Mouse (Mus musculus) limb, embryonic 10.5 days (tissue): Measurements from ENCODE around the gene Prkar1a. TPM values are rescaled to one million over a fixed set of nuclear protein-coding genes. Genes with fewer than 3 reads are reported as not detected.

Experiments used
- DNase-seq: peaks from one replicate; pipeline ENCODE4 v3.0.0-alpha.2; 2017; ENCODE audit warnings: low spot score
- H3K27ac ChIP-seq: fragments of 300-500 bp; sonication (generic); 2 replicates; pipeline ENCODE4 v1.5.1; 2016; ENCODE audit warnings: mild to moderate bottlenecking
- H3K27me3 ChIP-seq: fragments of 300-500 bp; sonication (generic); 2 replicates; pipeline ENCODE4 v1.6.1; 2016; ENCODE audit warnings: low read depth, mild to moderate bottlenecking; ENCODE audit not compliant: poor library complexity, severe bottlenecking
- H3K36me3 ChIP-seq: fragments of 300-500 bp; sonication (generic); 2 replicates; pipeline ENCODE4 v1.6.1; 2016; ENCODE audit warnings: mild to moderate bottlenecking, moderate library complexity
- H3K4me1 ChIP-seq: fragments of 300-500 bp; sonication (generic); 2 replicates; pipeline ENCODE4 v1.6.1; 2016
- H3K4me3 ChIP-seq: fragments of 300-500 bp; sonication (generic); 2 replicates; pipeline ENCODE4 v1.5.1; 2016; ENCODE audit warnings: mild to moderate bottlenecking, moderate library complexity
- H3K9me3 ChIP-seq: fragments of 300-500 bp; sonication (generic); replicated peaks from 2 replicates; pipeline ENCODE4 v1.6.1; 2016; ENCODE audit warnings: mild to moderate bottlenecking
- WGBS: fragments of 180-500 bp; shearing (Covaris S2); methylation state at CpG from one replicate; pipeline ENCODE4 v1.1.7; 2016; 5-methylcytosine and 5-hydroxymethylcytosine counted together
- polyA plus RNA-seq: library from polyadenylated mRNA; unstranded; fragments of >200 nt; fragmentation: Nextera tagmentation; extraction: Ambion mirVana; gene quantifications from 2 replicates; pipeline ENCODE4 v1.2.1, GENCODE M21; 2016

Prkar1a gene
- polyA plus RNA-seq, 1 experiment from 2014 or later, result 338 TPM

DNA sequence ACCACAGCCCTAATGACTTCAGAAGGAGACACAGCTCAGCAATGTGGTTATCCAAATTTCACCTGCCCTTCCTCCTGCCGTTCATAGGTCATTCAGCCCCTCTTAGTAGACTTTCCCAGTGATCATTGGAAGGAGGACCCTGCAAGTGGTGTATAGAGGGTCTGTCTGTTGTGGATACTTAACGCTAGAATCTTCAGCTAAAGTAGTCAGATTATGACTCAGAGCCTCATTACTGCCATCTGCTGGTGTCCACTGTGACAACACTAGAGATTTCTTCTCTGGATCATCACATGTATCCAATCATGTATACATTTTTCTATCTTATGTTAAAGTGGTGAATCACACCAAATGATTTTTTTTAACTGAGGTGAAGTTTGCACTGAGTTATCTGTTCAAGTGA is 28.0 kb upstream of the Prkar1a start:
- H3K9me3 ChIP-seq, result no peaks in the 10 kb centered on the region
- WGBS, result 16% methylated on average over 2 of the region's 2 CpGs
- peaks cover 36% of the 10 kb centered on the region for H3K4me1 ChIP-seq
- no peak overlapping the region for H3K4me3 ChIP-seq
- no peak overlapping the region for H3K27ac ChIP-seq
- no peaks in the 10 kb centered on the region for H3K27me3 ChIP-seq
- no peaks in the 10 kb centered on the region for H3K36me3 ChIP-seq
- peak; percentile 46 for DNase-seq

GRCm38 (mm10) chr11:109622518-109623037 is 26.6 kb upstream of the Prkar1a start:
- peak; percentile 51 for DNase-seq
- Histone ChIP-seq H3K4me1 (peaks cover 22% of the 10 kb centered on the region), H3K36me3 (no peaks in the 10 kb centered on the region), H3K9me3 (no peaks in the 10 kb centered on the region), H3K27me3 (no peaks in the 10 kb centered on the region), H3K4me3 (peak overlapping the region; percentile 24), H3K27ac (peak overlapping the region; percentile 46; the same call in 1 of the 2 replicates)
- 27% methylated on average over 15 of the region's 15 CpGs for WGBS

DNA sequence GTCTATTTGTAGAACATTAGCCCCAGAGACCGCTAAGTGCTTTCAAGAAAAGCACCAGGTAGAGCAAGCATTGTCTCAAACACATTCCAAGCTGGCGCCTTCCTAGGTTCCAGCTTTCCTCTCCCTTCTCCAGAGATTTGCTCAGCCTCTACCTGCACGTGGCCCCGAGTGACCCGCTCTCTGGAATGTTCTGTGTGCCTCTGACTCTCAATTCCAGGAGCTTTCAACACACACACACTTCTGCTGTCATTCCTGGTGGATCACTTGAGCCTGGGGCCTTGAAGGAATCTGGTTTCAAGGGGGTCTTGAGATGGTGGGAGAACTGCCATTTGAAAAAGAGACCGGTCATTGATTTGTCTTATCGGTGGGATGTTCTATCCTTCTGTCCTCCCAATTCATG is 26.0 kb upstream of the Prkar1a start:
- H3K27me3 ChIP-seq, result no peaks in the 10 kb centered on the region
- no peaks in the 10 kb centered on the region for H3K9me3 ChIP-seq
- no peak overlapping the region for H3K4me3 ChIP-seq
- 94% methylated on average over 7 of the region's 7 CpGs for WGBS
- no peak for DNase-seq
- peaks cover 16% of the 10 kb centered on the region for H3K4me1 ChIP-seq
- H3K27ac ChIP-seq, result no peak overlapping the region; the same call in 1 of the 2 replicates
- no peaks in the 10 kb centered on the region for H3K36me3 ChIP-seq

DNA sequence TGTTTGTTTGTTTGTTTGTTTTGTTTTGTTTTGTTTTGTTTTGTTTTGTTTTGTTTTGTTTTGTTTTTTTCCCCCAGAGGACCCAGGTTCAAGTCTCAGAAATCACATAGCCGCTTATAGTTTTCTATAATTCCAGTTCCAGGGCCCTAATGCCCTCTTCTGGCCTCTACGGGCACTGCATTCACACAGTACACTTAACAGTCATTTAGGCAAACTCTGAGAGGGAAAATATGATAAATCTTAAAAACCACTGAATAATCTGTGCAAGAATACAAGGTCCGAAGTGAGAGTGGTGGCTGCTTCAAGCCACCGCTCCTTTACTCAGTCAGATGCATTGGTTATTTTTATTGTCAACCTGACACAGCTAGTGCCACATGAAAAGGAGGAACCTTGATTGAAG is 21.6 kb upstream of the Prkar1a start:
- no peaks in the 10 kb centered on the region for H3K9me3 ChIP-seq
- H3K36me3 ChIP-seq, result no peaks in the 10 kb centered on the region
- peaks cover 8% of the 10 kb centered on the region for H3K4me1 ChIP-seq
- WGBS, result 90% methylated on average over 4 of the region's 4 CpGs
- H3K27ac ChIP-seq, result no peak overlapping the region
- H3K27me3 ChIP-seq, result no peaks in the 10 kb centered on the region
- DNase-seq, result no peak
- no peak overlapping the region for H3K4me3 ChIP-seq

- Histone ChIP-seq H3K9me3 (no peaks in the 10 kb centered on the region), H3K36me3 (no peaks in the 10 kb centered on the region), H3K27me3 (no peaks in the 10 kb centered on the region), H3K4me1 (peaks cover 3% of the 10 kb centered on the region), H3K4me3 (no peak overlapping the region), H3K27ac (no peak overlapping the region)
- no peak for DNase-seq
- WGBS, result 91% methylated on average over 3 of the region's 3 CpGs
These were observed 21.1 kb upstream of the Prkar1a start for GRCm38 (mm10) chr11:109628099-109628498.

DNA sequence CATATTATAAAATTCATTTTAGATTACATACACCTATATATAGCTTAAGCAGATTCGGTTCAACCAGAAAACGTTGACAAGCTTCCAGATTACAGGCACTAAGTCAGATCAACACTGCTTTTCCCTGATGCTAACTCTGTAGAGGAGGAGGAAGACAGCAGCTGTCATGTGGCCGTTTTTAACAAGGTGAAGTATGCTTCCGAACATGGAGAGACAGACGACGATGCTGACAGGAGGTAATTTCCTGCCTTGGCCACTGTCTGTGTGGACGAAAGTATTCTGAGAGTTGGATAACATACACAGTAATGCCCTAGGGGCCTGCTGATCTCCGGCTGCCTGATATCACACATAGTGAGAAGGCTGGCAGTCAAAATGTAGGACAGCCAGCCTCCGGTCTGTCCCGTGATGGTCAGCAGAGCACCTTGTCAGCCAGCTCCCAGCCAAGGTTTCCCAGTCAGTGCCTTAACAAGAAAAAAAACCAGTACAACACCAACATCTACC is 20.1 kb upstream of the Prkar1a start:
- Histone ChIP-seq H3K27ac (no peak overlapping the region), H3K4me3 (no peak overlapping the region), H3K36me3 (no peaks in the 10 kb centered on the region), H3K9me3 (no peaks in the 10 kb centered on the region), H3K4me1 (no peaks in the 10 kb centered on the region; the same call in 1 of the 2 replicates), H3K27me3 (no peaks in the 10 kb centered on the region)
- DNase-seq, result no peak
- 65% methylated on average over 10 of the region's 10 CpGs for WGBS

GRCm38 (mm10) chr11:109634928-109635327 is 14.3 kb upstream of the Prkar1a start:
- no peaks in the 10 kb centered on the region for H3K27me3 ChIP-seq
- H3K36me3 ChIP-seq, result no peaks in the 10 kb centered on the region
- DNase-seq, result no peak
- WGBS, result 80% methylated on average over 9 of the region's 9 CpGs
- no peaks in the 10 kb centered on the region for H3K4me1 ChIP-seq
- no peak overlapping the region for H3K27ac ChIP-seq
- no peak overlapping the region for H3K4me3 ChIP-seq
- H3K9me3 ChIP-seq, result no peaks in the 10 kb centered on the region

DNA sequence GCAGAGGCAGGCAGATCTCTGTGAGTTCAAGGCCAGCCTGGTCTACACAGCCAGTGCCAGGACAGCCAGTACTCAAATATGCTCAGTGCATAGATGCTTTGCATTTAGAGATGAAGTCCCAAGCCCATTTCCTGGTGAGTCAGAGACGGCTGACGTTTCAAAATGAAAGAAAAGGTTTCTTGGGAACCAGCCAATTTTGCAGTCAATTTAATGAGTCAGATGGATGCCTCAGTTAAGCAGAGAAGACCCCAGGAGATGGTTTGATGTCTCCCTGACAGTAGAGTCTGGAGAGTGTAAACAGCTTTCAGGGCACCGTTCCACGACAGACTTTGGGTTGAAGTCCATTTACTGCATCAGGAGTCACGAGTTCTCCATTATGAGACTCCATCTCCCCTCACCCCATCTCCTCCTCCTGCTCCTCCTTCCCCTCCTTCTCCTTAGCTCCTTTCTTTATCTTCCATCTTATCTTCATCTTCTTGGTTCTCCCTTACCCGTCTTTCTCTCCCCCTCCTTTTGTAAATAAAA is 13.3 kb upstream of the Prkar1a start:
- Histone ChIP-seq H3K36me3 (no peaks in the 10 kb centered on the region), H3K9me3 (no peaks in the 10 kb centered on the region), H3K4me1 (no peaks in the 10 kb centered on the region), H3K27me3 (no peaks in the 10 kb centered on the region), H3K27ac (no peak overlapping the region), H3K4me3 (no peak overlapping the region)
- WGBS, result 87% methylated on average over 6 of the region's 6 CpGs
- no peak for DNase-seq

DNA sequence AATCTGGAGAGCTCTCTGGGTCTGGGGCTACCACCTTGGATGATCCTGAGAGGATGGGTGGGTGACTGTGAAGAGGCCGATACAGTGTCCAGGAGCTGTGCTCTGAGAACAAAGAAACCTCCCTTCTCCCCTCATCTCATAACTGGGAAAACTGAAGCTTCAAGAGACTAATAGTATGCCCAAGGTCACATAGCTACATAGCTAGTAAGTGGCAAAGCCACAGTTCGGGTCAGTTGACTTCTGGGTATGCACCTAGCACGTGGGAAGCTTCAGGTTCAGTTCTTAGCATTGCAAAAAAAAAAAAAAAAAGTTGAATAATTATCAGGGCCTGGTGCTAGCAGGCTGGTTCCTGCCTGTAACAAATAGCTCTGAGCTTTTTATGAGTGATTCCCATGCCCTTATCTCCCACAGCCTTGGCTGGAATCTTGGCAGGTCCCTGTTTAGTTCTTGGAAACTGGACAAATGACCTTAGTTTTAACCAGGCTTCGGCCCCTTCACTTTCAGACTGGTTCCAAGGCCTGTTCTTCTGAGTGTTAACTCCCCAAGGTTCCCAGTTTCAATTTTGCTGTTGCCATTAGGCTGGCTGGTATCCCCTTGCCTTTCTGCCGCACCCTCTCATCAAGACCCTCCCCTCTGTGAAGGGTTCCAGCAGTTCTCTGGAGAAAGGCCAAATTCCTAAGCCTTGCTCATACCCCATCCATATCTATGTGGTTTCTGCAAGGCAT is 7.5 kb upstream of the Prkar1a start:
- Histone ChIP-seq H3K4me1 (no peaks in the 10 kb centered on the region), H3K27me3 (no peaks in the 10 kb centered on the region), H3K27ac (no peak overlapping the region), H3K36me3 (no peaks in the 10 kb centered on the region), H3K4me3 (no peak overlapping the region), H3K9me3 (no peaks in the 10 kb centered on the region)
- DNase-seq, result no peak
- WGBS, result 84% methylated on average over 5 of the region's 5 CpGs

- Histone ChIP-seq H3K4me1 (peaks cover 42% of the 10 kb centered on the region), H3K4me3 (no peak overlapping the region), H3K9me3 (no peaks in the 10 kb centered on the region), H3K27ac (no peak overlapping the region), H3K36me3 (peaks cover 5% of the 10 kb centered on the region), H3K27me3 (no peaks in the 10 kb centered on the region)
- WGBS, result 66% methylated on average over 7 of the region's 7 CpGs
- DNase-seq, result no peak
These were observed 695 bp upstream of the Prkar1a start for GRCm38 (mm10) chr11:109648510-109648909.

- under 1% methylated on average over 31 of the region's 31 CpGs for WGBS
- Histone ChIP-seq H3K27ac (peak overlapping the region; percentile 98), H3K4me3 (peak overlapping the region; percentile 99), H3K9me3 (no peaks in the 10 kb centered on the region), H3K36me3 (peaks cover 21% of the 10 kb centered on the region), H3K27me3 (no peaks in the 10 kb centered on the region), H3K4me1 (peaks cover 44% of the 10 kb centered on the region)
- DNase-seq, result peak; percentile 76
These were observed 933 bp downstream of the Prkar1a start for GRCm38 (mm10) chr11:109649975-109650701.

DNA sequence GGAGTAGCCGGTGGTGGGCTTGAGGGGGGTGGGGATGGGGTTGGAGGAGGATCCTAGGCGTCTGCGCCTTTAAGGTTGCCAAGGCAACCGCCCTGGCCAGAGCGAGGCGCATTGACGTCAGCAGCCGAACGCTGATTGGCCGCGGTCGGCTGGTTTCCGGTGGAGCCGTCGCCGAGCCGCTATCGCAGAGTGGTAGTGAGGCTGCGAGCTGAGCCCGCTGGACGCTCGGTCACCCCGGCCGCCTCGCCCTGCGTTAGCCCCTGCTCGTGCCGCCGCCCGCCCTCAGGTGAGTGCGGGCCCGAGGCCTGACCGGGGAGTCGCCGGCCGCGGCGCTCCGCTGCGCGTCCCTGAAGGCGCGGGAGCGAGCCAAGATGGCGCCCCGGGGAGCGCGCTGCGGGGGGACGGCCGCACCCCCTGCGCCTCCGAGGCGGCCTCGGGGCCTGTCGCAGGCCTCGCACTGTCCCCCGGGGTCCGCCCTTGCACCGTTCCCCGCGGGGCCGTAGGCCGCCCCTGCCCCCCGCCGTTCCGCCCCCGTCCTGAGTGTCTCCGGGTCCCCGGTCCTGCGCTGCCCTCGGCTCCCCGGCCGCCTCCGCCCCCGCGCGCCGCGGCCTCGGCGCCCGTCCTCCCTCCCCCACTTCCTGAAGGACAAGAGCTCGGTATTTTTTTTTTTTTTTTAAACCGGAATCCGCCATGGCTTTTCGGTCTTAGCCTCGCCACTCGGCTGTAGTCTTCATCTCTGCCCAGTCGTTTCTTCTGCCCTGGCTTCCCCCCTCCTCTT is 1.8 kb downstream of the Prkar1a start:
- Histone ChIP-seq H3K4me3 (peak overlapping the region; percentile 99), H3K27ac (peak overlapping the region; percentile 98), H3K4me1 (peaks cover 44% of the 10 kb centered on the region), H3K36me3 (peaks cover 29% of the 10 kb centered on the region), H3K9me3 (no peaks in the 10 kb centered on the region), H3K27me3 (no peaks in the 10 kb centered on the region)
- peak; percentile 95 for DNase-seq
- 1% methylated on average over 88 of the region's 90 CpGs for WGBS
